Mouse (Mus musculus): ENCODE measurements at regions not wholly inside any gene's neighbourhood (a gene's known extent, or its start where the extent isn't known, plus 50 kb on each side); places are given as distances from the start of the nearest gene placed in this dataset.

DNA sequence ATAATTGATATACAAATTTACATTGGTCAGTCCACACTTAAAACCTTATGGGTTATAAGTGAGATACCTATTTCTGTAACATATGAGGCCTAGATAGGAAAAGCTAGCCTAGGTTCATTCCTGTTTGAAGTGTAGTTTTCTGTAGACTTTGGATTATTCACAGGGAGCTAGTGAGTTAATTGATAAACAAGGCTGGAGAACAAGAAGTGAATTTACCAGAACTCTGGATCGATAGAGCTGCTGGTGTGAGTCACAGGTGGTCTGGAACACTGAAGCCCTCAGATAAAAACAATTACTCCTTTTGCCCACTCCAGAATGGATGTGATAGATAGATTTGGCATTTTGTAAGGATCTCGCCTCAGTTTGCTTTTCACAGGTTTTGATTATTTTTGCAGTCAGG is 62.0 kb upstream of the Rtl1 start:
- no peak for DNase-seq (ENCODE audit: low spot score)

DNA sequence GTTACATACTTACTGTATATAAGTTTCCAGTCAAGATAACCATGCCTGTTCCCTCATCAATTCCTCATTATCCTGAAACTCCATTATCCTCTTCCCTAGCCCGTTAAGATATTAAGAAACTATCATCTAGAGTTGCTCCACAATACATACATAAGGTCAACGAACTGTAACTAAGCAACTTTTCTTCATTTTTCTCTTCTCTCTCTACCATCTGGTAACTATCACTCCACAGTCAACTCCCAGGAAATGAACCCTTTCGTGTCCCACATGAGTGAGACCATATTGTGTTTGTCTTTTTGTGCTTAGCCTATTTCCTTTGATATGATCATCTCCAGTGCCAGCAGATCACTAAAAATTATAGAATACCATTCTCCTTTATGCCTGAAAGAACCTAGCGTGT is 74.6 kb upstream of the Rtl1 start:
- no peak for DNase-seq (ENCODE audit: low spot score)

DNA sequence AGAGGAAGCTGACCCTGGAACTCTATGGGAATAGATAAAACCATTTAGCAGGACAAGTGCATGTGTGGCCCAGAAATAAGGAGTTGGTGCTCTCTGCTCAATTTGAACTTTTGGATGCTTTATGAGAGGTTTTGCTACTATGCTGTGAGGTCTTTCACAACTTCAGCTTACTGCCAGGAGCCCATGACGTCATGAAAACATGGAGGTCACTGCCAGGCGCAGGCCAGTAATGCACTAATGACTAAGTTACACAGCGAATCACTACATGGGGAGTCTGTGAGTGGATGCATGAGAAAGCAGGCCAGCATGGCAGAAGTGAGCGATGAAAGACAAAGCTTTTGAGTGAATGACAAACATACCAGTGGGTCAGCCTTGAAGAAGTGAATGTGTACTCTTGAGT is 93.9 kb upstream of the Rtl1 start:
- DNase-seq (ENCODE audit: low spot score), result no peak

DNA sequence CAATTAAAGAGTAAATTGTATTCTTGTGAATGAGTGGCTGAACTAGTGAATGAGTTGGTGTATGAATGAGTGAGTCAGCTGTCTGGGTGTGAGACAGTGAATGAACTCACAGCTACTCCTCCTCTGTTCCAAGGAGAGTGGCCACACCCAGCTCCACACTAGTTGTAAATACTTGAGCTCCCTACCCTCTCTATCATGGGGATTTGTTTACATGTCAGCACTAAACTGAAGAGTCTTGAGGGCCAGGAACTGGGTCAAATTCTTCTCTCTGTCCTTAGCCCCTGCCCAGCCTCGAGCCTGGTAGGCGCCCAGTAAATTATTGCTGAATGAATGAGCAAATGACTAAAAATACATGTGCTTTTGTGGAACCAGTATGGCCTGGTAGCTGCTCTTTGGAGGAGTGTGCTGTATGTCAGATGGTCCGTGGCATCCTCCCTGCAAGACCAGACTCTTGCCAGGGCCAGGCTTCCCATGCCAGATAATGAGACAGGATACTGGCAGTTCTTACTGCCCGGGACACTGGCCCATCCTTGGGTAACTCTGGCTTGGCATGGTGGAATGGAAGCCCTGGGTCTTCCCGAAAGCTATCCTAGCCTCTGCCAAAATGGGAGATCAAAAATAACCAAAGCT is 94.8 kb upstream of the Rtl1 start:
- no peak for DNase-seq (ENCODE audit: low spot score)

DNA sequence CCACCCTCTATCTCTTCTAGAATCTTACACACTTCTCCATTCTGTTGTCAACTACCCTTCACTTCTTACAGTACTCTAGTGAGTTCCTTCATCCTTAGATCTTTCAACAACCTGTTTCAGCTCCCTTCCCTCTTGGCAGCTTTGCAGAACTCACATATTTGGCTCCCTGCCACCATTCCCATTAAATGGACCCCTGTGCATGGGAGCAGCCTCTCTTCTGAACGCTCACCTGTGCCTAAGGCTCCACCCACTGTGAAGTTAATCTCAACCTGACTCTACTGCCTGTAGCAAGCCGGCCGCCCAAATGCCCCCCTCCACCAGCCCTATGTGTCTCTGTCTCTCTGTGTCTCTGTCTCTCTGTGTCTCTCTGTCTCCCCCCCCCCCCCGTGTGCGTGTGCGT is 106.7 kb upstream of the Rtl1 start:
- no peak for DNase-seq (ENCODE audit: low spot score)

DNA sequence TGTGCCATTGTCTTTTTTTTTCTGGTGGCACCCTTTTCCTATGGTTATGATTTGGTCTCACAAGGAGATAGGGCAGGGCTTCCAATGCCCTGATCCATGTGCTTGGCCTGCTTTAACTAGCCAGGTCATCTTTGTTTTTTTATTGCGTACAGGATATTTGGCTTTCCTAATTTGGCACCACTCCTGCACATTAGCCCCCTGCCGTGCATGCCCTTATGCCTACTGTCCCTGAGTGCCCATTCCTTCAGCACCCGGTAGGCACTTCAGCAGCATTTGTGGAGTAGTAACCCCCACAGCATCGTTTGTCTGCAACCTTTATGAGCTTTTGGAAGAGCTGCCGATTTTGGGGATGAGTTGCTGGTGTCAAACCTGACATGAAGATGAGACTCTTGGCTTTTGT is 109.5 kb upstream of the Rtl1 start:
- DNase-seq (ENCODE audit: low spot score), result no peak

DNA sequence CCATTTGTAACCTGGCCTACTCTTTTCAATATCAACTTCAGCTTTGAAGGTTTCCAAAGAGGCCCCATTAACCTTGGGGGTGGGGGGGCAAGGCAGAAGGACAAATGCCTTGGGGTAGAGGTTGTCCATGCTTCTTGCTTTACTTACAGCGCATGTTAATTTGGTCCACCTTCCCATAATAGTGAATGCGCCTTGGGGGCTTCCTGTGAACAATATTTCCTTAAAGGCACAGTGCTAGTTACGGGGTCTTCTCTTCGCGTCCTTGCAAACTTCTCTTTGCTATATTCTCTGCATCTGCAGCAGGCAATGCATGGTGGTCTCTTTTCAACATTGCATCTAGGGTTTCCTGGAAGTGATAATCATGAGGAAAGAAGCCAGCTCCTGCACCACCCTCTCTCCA is 111.3 kb upstream of the Rtl1 start:
- DNase-seq (ENCODE audit: low spot score), result no peak

DNA sequence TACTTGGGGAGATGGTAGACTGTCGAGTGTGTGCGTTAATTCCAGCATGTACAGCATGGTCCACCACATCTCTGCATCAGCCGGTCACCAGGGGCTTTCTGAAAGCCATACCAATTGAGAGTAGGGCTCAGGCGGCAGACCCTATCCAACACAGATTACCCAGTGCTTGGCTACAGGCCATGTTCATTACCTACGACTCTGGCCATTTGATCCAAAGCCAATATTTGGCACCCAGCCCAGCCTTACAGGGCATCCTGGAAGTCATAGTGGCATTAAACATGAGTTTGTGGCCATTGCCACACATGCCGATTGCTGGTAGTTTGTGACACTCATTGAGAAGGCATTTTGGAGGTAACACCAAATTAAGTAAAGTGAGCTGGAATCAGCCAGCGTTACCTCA is 111.8 kb upstream of the Rtl1 start:
- no peak for DNase-seq (ENCODE audit: low spot score)

DNA sequence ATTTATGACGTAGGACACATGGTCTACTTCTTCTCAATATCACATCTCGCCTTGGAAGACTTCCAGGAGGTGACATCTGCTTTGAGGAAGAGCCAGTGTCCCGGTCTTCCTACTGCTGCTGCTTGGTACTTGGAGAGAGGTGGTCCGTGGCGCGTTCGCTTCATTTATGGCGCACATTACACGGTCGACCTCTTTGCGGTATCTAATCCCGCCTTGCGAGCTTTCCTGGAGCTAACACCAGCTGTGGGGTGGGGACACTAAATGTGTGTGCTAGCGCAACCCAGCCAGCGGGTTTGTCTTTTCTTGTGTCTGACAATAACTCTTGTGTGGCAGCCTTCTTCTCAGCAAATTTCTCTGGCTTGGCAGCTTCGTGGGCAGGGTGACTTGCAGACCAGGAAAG is 112.3 kb upstream of the Rtl1 start:
- no peak for DNase-seq (ENCODE audit: low spot score)

DNA sequence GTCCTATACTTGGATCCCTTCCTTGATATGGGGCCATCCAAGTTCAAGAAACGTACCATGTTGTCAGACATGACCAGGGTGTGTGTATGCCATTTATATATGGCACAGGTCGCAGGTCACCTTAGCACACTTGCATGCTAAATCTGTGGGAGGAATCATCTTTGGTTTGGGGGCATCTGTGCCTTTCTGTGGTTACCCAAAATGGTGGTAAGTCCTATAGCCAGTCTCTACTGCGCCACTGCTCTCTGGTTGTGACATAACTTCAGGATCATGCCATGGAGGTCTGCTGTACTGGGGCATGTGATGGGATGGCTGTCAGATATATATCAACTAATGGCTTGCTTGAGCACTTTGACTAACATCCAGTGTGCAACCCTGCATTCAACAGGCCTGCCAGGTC is 112.9 kb upstream of the Rtl1 start:
- DNase-seq (ENCODE audit: low spot score), result no peak

DNA sequence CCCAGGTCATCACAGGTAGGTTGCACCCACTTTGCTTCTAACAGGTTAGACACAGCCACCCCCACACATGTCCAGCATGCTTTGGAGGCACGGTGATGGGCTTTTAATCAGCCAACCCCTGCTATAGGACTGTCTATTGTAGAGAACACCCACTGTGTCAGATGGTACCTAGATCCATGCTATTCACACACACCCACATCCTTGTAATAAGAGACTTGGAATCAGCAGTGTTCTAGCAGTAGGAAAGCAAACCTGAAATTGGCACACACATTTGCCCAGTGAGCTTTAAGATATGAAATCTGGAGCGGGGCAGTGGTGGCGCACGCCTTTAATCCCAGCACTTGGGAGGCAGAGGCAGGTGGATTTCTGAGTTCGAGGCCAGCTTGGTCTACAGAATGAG is 113.9 kb upstream of the Rtl1 start:
- no peak for DNase-seq (ENCODE audit: low spot score)

DNA sequence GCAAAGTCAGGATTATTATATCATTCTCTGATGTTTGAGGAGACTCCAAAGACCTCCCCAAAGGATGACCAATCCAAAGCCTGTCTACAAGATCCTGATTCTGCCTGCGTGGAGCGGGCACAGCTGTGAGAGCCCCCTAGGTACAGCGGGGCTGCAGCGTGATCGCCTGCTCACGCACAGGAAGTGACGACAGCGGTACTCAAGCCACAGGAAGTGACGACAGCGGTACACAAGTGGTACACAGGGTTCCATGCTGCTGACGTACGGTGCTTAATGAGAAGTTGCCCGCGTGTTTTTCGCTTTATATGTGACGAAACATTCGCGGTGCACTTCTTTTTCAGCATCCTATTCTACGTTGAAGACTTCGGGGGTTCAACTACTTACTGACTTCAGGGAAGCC is 116.9 kb upstream of the Rtl1 start:
- peak; percentile 9 for DNase-seq (ENCODE audit: low spot score)

DNA sequence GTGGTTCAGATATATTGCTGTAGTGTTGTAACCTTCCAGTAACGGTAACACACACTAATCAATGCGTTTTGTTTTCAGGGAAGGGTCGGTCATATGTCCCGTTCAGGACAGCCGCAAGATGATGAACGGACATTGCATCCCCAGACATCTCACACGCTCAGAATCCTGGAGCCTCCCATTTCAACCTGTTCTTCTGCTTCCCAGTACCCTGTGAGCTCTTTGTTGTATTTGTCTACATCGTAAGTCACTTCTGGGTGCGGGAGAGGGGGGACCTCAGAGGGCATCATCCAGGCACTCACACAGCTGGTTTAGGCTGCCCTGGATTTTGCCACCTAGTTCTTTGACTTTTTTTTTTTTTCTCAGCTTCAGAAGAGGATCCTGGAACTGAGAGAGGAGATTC is 117.9 kb upstream of the Rtl1 start:
- no peak for DNase-seq (ENCODE audit: low spot score)

DNA sequence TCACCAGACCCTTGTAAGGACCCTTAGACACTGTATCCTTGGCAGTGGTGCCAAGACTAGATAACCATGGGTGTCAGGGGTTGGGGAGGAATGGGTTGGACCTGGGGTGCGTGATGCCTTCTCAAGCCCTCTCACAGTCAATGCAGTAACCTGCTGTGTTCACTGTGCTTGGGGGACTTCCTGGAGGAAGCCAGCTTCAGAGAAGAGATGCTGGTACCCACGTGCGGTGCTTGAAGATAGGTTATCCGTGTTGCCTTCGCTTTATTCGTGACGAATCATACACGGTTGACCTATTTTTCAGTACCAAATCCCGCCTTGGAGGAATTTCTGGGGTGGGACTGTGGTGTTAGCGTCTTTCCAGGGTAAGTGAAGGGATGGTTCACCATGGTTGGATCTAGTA is 138.1 kb upstream of the Rtl1 start:
- DNase-seq (ENCODE audit: low spot score), result no peak

DNA sequence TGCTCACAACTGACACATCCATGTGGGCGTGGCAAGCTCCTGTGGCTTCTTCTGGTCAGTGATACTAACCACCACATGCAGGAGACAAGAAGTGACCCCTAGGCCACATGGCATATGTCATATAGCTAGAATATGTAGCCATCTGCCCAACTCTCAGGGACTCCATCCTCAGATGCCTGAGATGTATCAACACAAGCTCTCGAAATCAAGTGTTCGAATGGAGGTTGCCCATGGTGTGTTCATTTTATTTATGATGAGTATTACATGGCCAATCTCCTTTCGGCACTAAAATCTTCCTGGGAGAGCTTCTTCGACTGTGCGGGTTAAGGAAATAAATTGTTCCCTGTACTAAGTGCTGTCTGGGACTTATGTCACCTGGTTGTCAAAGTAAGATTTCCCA is 138.8 kb upstream of the Rtl1 start:
- DNase-seq (ENCODE audit: low spot score), result no peak

DNA sequence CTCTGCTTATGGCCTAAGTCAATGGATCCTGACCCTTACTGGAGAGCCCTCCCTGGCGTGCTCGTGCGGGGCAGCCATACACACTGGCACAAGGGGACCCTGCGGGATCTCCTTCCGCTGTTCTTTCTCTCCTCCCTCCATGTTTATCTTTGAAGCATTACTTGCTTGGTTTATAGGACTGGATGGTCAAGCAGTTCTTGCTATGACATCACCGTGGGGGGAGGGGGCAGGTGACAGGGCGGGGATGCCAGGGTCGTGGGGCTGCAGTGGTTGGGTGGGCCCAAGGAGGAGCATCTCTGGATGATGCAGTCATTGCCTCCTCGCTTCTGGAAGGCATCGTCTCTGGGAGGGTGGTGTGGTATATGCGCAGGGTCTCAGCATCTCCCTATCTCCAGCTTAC is 142.4 kb upstream of the Rtl1 start:
- DNase-seq (ENCODE audit: low spot score), result no peak

DNA sequence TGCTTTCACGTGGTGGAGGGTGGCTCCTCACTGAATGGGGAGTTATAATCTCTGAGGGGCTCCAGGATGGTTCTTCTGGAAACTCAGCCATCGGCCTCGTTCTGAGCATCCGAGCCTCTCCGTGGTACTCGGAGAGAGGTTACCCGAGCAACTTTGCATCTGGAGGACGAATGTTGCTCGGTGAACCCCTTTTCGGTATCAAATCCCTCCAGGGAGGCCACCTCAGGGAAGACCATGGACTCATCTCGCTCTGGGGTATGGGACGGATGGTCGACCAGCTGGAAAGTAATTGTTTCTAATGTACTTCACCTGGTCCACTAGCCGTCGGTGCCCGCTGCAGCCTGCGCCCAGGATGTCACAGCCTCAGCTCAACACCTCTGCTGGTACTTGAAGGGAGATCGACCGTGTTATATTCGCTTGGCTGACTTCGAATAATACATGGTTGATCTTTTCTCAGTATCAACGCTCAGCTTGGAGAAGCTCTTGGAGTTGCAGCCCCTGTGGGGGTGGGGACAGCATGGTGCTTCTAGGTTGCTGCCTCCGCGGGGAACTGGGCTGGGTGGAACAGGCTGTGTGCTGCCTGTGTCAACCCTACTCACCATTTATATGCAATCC is 143.0 kb upstream of the Rtl1 start:
- DNase-seq (ENCODE audit: low spot score), result no peak

DNA sequence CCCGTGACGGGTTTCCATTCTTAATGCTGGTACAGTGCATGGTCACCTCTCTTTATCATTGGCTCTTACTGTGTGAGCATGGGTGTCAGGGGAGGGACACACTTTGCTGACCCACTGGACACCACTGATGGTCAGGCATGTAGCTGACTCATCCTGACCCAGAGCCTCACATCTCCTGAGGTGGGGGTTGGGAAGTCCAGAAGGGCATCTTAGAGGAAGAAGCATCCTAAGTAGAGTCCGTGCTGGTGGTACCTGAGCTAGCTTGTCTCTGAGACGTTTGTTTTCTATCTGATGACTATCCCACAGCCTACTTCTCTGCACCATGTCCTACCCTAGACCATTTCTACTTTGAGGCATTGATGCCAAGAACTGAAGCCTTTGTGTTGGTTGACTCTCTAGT is 144.1 kb upstream of the Rtl1 start:
- no peak for DNase-seq (ENCODE audit: low spot score)

DNA sequence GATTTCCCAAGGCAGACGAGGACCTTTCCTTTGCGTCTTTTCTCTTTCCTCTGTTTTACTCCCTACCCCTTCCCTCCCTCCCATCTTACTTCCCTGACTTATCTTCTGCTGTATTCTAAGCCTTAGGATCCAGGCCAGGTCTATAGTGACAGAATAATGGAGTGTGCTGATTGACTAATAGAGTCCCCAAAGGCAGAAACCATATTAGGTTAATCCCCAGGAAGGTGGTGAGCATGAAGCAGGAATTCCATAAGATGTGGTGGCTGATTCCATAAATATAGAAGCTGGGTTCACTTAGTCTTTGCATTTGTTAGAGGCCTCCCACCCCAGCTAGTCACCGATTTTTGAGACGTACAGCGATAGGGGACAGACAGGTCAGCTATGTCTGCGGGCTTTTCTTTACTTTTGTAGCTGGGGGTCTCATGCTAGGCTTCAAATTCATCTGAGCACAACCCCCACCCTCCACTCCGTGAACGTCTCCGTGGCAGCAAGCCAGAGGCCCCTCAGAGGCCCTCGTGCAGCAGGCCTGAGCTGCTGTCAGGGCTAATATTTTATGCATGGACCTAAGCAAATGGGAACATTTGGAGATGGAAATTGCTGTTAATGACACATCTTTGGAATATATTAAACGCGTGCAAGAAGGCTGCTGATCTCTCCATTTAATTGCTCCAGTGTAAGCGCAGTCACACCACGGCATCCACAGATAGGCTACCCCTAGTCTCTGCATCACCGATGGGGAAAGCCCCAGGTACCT is 145.8 kb upstream of the Rtl1 start:
- peak; percentile 12 for DNase-seq (ENCODE audit: low spot score)

DNA sequence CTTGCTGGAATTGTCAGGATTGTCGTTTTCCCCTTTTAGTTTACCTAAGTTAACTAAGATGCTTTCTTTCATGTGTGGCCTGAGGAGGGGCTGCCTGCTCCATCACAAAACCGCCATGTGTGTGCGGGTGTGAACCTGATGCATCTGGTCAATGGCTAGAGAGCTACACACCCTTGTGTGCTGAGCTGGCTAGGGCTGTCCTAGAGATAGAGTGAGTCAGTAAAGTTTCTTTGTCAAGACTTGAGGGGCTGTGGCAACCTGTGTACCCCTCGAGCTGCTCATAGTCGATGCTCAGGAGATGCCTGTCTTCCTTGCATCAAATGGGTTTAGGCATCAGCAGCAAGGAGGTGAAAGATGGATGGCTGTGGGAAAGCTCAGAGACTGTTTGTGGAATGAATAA is 147.1 kb upstream of the Rtl1 start:
- peak; percentile 10 for DNase-seq (ENCODE audit: low spot score)

DNA sequence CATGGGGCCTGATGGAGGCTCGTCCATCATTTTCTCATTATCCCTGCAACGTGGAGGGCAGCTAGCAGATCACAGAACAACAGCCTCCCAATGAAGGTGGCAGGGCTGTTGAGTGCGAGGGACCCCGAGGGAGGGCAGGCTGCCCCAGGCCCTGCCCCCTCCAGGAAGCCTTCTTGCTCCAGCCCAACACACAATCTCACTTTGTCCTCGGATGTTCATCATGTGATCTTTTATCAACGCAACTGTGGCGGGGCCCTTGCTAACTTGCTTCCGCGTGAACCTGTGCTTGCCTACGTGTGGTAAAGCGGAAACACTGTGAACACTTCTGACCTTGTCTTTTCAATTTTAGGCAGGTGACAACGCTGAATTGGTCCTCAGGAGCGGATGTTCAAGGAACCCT is 147.6 kb upstream of the Rtl1 start:
- DNase-seq (ENCODE audit: low spot score), result peak; percentile 6

DNA sequence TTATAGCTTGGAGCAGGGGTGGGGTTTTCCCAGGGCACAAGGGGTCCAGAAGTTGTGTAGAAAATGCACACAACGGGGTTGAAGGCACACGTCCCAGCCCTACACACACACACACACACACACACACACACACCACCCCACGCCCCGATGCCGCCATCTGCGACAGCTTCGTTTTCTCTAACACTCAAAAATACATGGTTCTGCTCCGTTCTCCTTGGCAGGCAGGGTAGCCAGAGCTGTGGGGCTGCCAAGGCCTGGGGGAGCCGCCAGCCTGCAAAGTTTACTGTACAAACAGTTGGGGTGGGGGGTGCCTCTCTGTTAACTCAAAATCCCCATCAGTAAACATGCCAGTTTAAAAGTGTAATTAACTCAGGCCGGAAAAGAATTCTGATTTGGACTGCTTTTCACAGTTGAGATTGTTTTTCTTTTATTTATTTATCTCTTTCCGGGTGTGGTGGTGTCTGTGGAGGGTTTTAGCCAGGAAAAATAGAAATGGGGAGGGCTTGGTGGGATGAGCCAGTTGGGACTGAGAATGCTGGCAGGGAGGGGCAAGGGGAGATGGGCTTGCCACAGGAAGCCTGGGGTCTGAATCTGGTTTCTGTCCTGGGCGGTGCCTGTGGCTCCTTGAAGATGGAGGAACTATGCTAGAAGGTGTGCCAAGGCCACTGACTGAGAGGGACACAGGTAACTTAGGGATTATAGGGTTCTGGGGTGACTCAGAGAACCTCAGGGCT is 148.4 kb upstream of the Rtl1 start:
- DNase-seq (ENCODE audit: low spot score), result no peak

DNA sequence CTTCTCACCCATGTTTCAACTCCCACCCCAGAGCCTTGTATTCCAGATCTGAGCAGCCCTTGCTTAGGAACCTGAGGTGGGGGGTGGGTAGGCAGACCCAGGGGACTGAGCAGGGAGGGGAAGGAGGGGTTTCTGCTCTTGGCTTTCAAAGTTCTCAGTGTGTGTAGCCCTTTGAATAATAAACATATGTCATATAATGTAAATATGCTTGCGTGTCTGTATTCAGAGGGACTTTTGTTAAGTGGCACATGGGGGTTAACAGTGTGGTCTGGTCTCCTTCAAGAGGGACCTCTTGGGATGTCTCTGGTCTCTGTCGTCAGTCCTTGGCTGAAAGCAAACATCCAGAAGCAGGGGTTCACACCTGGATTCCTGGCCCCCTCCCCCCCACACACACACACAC is 149.1 kb upstream of the Rtl1 start:
- no peak for DNase-seq (ENCODE audit: low spot score)
